Mouse (Mus musculus) adrenal gland, adult 2 months (tissue): ENCODE measurements around the gene Olfr402. TPM values are rescaled to one million over a fixed set of nuclear protein-coding genes. Genes with fewer than 3 reads are reported as not detected.
"Not testable (repeated sequence)": the region's sequence is repeated elsewhere in the genome, so short reads cannot be mapped to it uniquely, and the experiment has no call there.

Experiments
- DNase-seq: peaks from one replicate; pipeline ENCODE4 v3.0.0; 2021
- long read RNA-seq: library from polyadenylated mRNA; stranded (forward); transcript quantifications from one replicate; pipeline ENCODE4 v2.0.0, GENCODE M21; 2021
- polyA plus RNA-seq: library from polyadenylated mRNA; depleted of rRNA; stranded (reverse); fragments of >200 nt; gene quantifications from 2 replicates; pipeline ENCODE4 v1.2.3, GENCODE M21; 2012; rRNA removed
- total RNA-seq, 2 experiments: library from RNA; stranded (reverse); gene quantifications; 2 replicates each; pipeline ENCODE4 v1.2.3; 2021

Gene Olfr402
- total RNA-seq (not detected), polyA plus RNA-seq (not detected in 2 replicates)
- long read RNA-seq = 0 reads

- no peak for DNase-seq
Measured at GRCm38 (mm10) chr11:74153229-74153628, at the start of gene Olfr402. Gene Olfr402 (plus strand): TSS chr11:74153529.

- DNase-seq = no peak
Measured at GRCm38 (mm10) chr11:74105066-74105465, 48.3 kb upstream of the Olfr402 start.

GRCm38 (mm10) chr11:74113412-74113811, 39.9 kb upstream of the Olfr402 start, which contains the start of gene Olfr401:
Gene Olfr401 (plus strand): TSS chr11:74113712.
- DNase-seq = no peak

- not testable (repeated sequence) for DNase-seq
Measured at GRCm38 (mm10) chr11:74140001-74140400, 13.3 kb upstream of the Olfr402 start.

GRCm38 (mm10) chr11:74145866-74146265, 7.5 kb upstream of the Olfr402 start:
- no peak for DNase-seq

- DNase-seq = no peak
Measured at GRCm38 (mm10) chr11:74168771-74169170, 15.4 kb downstream of the Olfr402 start.

GRCm38 (mm10) chr11:74183168-74183567, 29.8 kb downstream of the Olfr402 start:
- no peak for DNase-seq

GRCm38 (mm10) chr11:74183745-74184144, 30.4 kb downstream of the Olfr402 start:
- no peak for DNase-seq

- DNase-seq = no peak
Measured at GRCm38 (mm10) chr11:74185949-74186348, 32.6 kb downstream of the Olfr402 start, which contains the start of gene Olfr403. Gene Olfr403 (plus strand): TSS chr11:74186249.

Other genes starting within 250 kb of the Olfr402 start
- not detected for gene Olfr395, start 244.2 kb upstream of the Olfr402 start, total RNA-seq
- not detected in 2 replicates for gene Olfr395, start 244.2 kb upstream of the Olfr402 start, polyA plus RNA-seq
- not detected for gene Olfr23, start 216.9 kb upstream of the Olfr402 start, total RNA-seq
- gene Olfr23, start 216.9 kb upstream of the Olfr402 start, polyA plus RNA-seq = not detected in 2 replicates
- gene Olfr397, start 192.7 kb upstream of the Olfr402 start, total RNA-seq = not detected
- not detected in 2 replicates for gene Olfr397, start 192.7 kb upstream of the Olfr402 start, polyA plus RNA-seq
- gene Olfr398, start 163.1 kb upstream of the Olfr402 start, total RNA-seq = not detected
- gene Olfr398, start 163.1 kb upstream of the Olfr402 start, polyA plus RNA-seq = not detected in 2 replicates
- gene Olfr139, start 97.0 kb upstream of the Olfr402 start, total RNA-seq = not detected
- not detected in 2 replicates for gene Olfr139, start 97.0 kb upstream of the Olfr402 start, polyA plus RNA-seq
- gene Olfr399, start 96.9 kb upstream of the Olfr402 start, total RNA-seq = not detected
- not detected in 2 replicates for gene Olfr399, start 96.9 kb upstream of the Olfr402 start, polyA plus RNA-seq
- gene Zfp616, start 83.6 kb upstream of the Olfr402 start, total RNA-seq = not detected
- not detected in 2 replicates for gene Zfp616, start 83.6 kb upstream of the Olfr402 start, polyA plus RNA-seq
- gene Olfr401, start 39.8 kb upstream of the Olfr402 start, total RNA-seq = not detected
- gene Olfr401, start 39.8 kb upstream of the Olfr402 start, polyA plus RNA-seq = not detected in 2 replicates
- gene Olfr403, start 32.7 kb downstream of the Olfr402 start, total RNA-seq = not detected
- gene Olfr403, start 32.7 kb downstream of the Olfr402 start, polyA plus RNA-seq = not detected in 2 replicates
- not detected for gene Olfr43, start 57.9 kb downstream of the Olfr402 start, total RNA-seq
- gene Olfr43, start 57.9 kb downstream of the Olfr402 start, polyA plus RNA-seq = not detected in 2 replicates
- gene Olfr406, start 106.3 kb downstream of the Olfr402 start, total RNA-seq = not detected
- gene Olfr406, start 106.3 kb downstream of the Olfr402 start, polyA plus RNA-seq = not detected in 2 replicates
- gene Olfr59, start 130.2 kb downstream of the Olfr402 start, total RNA-seq = not detected
- not detected in 2 replicates for gene Olfr59, start 130.2 kb downstream of the Olfr402 start, polyA plus RNA-seq
- gene Olfr410, start 184.5 kb downstream of the Olfr402 start, total RNA-seq = not detected
- not detected in 2 replicates for gene Olfr410, start 184.5 kb downstream of the Olfr402 start, polyA plus RNA-seq
- not detected for gene Olfr411, start 199.1 kb downstream of the Olfr402 start, total RNA-seq
- not detected in 2 replicates for gene Olfr411, start 199.1 kb downstream of the Olfr402 start, polyA plus RNA-seq
- not detected for gene Olfr412, start 208.5 kb downstream of the Olfr402 start, total RNA-seq
- not detected in 2 replicates for gene Olfr412, start 208.5 kb downstream of the Olfr402 start, polyA plus RNA-seq